Comparison of ENCODE assay signal across 25 mouse cellular contexts in the genomic region with DNA sequence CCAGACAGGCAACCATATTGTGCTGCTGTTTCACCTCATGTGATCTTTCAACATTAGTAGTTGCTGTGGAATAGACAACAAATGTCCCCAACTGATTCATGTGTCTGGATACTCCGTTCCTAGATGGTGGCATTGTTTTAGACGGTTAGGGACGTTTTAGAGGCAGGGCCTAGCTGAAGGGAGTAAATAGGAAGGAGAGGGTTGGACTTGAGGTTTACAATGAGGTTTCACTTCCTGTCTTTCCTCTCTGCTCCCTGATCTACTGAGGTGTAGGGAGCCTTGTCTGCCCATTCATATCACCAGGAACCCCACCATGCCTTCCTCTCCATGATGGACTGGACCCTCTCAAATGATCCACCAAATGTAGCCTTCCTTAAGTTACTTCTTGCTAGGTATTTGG.
DNase-seq lines count a peak whose midpoint lies in the region; ATAC-seq and TF ChIP-seq lines count a peak whose summit lies in the region.
"Had no signal": no experiment of that assay in that cellular context is flagged by ENCODE, and none has a peak within 500 bp of the region (broad histone marks: within the 10 kb centered on the region; RNA-seq: fewer than 3 reads in every experiment).

No protein-coding gene starts in this region.

- H3K27me3 ChIP-seq in embryonic facial prominence, embryonic 15.5 days = no peaks in the 10 kb centered on the region
- no peaks in the 10 kb centered on the region for H3K27me3 ChIP-seq in limb, embryonic 10.5 days (ENCODE audit: low read depth, poor library complexity, severe bottlenecking)
- no peaks in the 10 kb centered on the region for H3K27me3 ChIP-seq in intestine, postnatal 0 days (replicated peaks; ENCODE audit: control insufficient read depth, insufficient read depth, low read length)
- H3K27me3 ChIP-seq in hindbrain, embryonic 16.5 days (replicated peaks; ENCODE audit: control insufficient read depth, insufficient read depth, low read length) = no peaks in the 10 kb centered on the region
- H3K27me3 ChIP-seq: forebrain, embryonic 13.5 days; hindbrain, embryonic 12.5 days; hindbrain, embryonic 15.5 days; intestine, embryonic 15.5 days had no signal

- H3K36me3 ChIP-seq in embryonic facial prominence, embryonic 15.5 days = no peaks in the 10 kb centered on the region
- H3K36me3 ChIP-seq in limb, embryonic 10.5 days = no peaks in the 10 kb centered on the region
- no peaks in the 10 kb centered on the region for H3K36me3 ChIP-seq in intestine, postnatal 0 days (ENCODE audit: control insufficient read depth, insufficient read depth)
- no peaks in the 10 kb centered on the region for H3K36me3 ChIP-seq in hindbrain, embryonic 16.5 days (ENCODE audit: control insufficient read depth, insufficient read depth, low read length)
- H3K36me3 ChIP-seq: hindbrain, embryonic 12.5 days; hindbrain, embryonic 15.5 days; intestine, embryonic 15.5 days had no signal

- H3K4me3 ChIP-seq in embryonic facial prominence, embryonic 15.5 days (replicated peaks) = no peak overlapping the region
- no peak overlapping the region for H3K4me3 ChIP-seq in limb, embryonic 10.5 days
- H3K4me3 ChIP-seq in intestine, postnatal 0 days (ENCODE audit: low read depth, low read length) = no peak overlapping the region
- H3K4me3 ChIP-seq in hindbrain, embryonic 16.5 days (ENCODE audit: low read length) = no peak overlapping the region
- H3K4me3 ChIP-seq: erythroblast, embryonic 14.5 days; forebrain, embryonic 13.5 days; hindbrain, embryonic 12.5 days; hindbrain, embryonic 15.5 days; intestine, embryonic 15.5 days had no signal

- peaks cover 33% of the 10 kb centered on the region for H3K4me1 ChIP-seq in embryonic facial prominence, embryonic 15.5 days
- peaks cover 27% of the 10 kb centered on the region for H3K4me1 ChIP-seq in limb, embryonic 10.5 days
- no peaks in the 10 kb centered on the region; the same call in 1 of the 2 replicates for H3K4me1 ChIP-seq in intestine, postnatal 0 days (replicated peaks; ENCODE audit: control insufficient read depth, insufficient read depth, low read length)
- H3K4me1 ChIP-seq in hindbrain, embryonic 16.5 days (ENCODE audit: control insufficient read depth, insufficient read depth, low read depth, low read length) = no peaks in the 10 kb centered on the region; the same call in 1 of the 2 replicates
- H3K4me1 ChIP-seq: hindbrain, embryonic 15.5 days; intestine, embryonic 15.5 days had no signal

- ATAC-seq in common myeloid progenitor, adult 5-6 weeks (replicated peaks; ENCODE audit: low read depth, poor library complexity, severe bottlenecking) = 0 out of 2 replicates have a peak, but pooled peaks have one; percentile 18
- no peak for ATAC-seq in embryonic facial prominence, embryonic 15.5 days (ENCODE audit: insufficient number of reproducible peaks, low FRiP score, low TSS enrichment, low read depth)
- ATAC-seq in monocyte, adult 5-6 weeks (replicated peaks; ENCODE audit: insufficient number of reproducible peaks, low FRiP score, low TSS enrichment, poor library complexity, severe bottlenecking) = peak; percentile 59; the same call in 1 of the 2 replicates
- no peak for ATAC-seq in intestine, postnatal 0 days
- ATAC-seq in hindbrain, embryonic 16.5 days = no peak
- ATAC-seq: activated CD4-positive, CD25-positive, alpha-beta regulatory T cell, adult 4 months; forebrain, embryonic 13.5 days; forebrain, embryonic 16.5 days; intestine, embryonic 15.5 days had no signal

- peak overlapping the region; percentile 81 for H3K27ac ChIP-seq in embryonic facial prominence, embryonic 15.5 days (replicated peaks)
- H3K27ac ChIP-seq in limb, embryonic 10.5 days = peak overlapping the region; percentile 56; the same call in 1 of the 2 replicates
- H3K27ac ChIP-seq in intestine, postnatal 0 days (ENCODE audit: low read depth, low read length) = no peak overlapping the region
- H3K27ac ChIP-seq in hindbrain, embryonic 16.5 days (ENCODE audit: low read depth, low read length) = no peak overlapping the region
- H3K27ac ChIP-seq: forebrain, embryonic 13.5 days; hindbrain, embryonic 12.5 days; hindbrain, embryonic 15.5 days; intestine, embryonic 15.5 days had no signal

- 81% methylated on average over 3 of the region's 3 CpGs for WGBS in embryonic facial prominence, embryonic 15.5 days
- WGBS in limb, embryonic 10.5 days = 91% methylated on average over 3 of the region's 3 CpGs
- 71% methylated on average over 3 of the region's 3 CpGs for WGBS in intestine, postnatal 0 days
- WGBS in hindbrain, embryonic 16.5 days = 89% methylated on average over 3 of the region's 3 CpGs

- no peak for DNase-seq in limb, embryonic 10.5 days (ENCODE audit: low spot score)
- DNase-seq in kidney, adult 8-10 months = no peak
- DNase-seq: adrenal gland, adult 8-10 months; adrenal gland, postnatal 25 days; cerebellum, adult 11-12 months; cerebellum, adult 8-10 months; cerebellum, postnatal 10 days; cerebellum, postnatal 36 days; gastrocnemius, postnatal 10 days; gastrocnemius, postnatal 36 days; heart, adult 11 months; kidney, adult 18-20 months had no signal

- 0 out of 2 replicates have a peak, but pooled peaks cover 3% of the 10 kb centered on the region for H3K9me3 ChIP-seq in embryonic facial prominence, embryonic 15.5 days (replicated peaks)
- no peaks in the 10 kb centered on the region for H3K9me3 ChIP-seq in limb, embryonic 10.5 days (replicated peaks)
- H3K9me3 ChIP-seq in intestine, postnatal 0 days (ENCODE audit: control insufficient read depth) = peaks cover 4% of the 10 kb centered on the region; the same call in 1 of the 2 replicates
- H3K9me3 ChIP-seq in hindbrain, embryonic 16.5 days (ENCODE audit: control insufficient read depth, low read length) = no peaks in the 10 kb centered on the region
- H3K9me3 ChIP-seq: forebrain, embryonic 13.5 days; hindbrain, embryonic 12.5 days; hindbrain, embryonic 15.5 days; intestine, embryonic 15.5 days had no signal

- no peak overlapping the region for H3K9ac ChIP-seq in embryonic facial prominence, embryonic 15.5 days
- no peak overlapping the region for H3K9ac ChIP-seq in intestine, postnatal 0 days (ENCODE audit: low read depth, low read length)
- no peak overlapping the region for H3K9ac ChIP-seq in hindbrain, embryonic 16.5 days (ENCODE audit: low read depth, low read length)
- H3K9ac ChIP-seq: forebrain, embryonic 13.5 days; hindbrain, embryonic 12.5 days; hindbrain, embryonic 15.5 days; intestine, embryonic 15.5 days had no signal

- no peak for TF ChIP-seq CTCF in intestine, postnatal 0 days (IDR thresholded peaks at IDR 0.05; ENCODE audit: low read depth)

- H3K4me2 ChIP-seq in embryonic facial prominence, embryonic 15.5 days (replicated peaks) = no peak overlapping the region
- H3K4me2 ChIP-seq in intestine, postnatal 0 days (replicated peaks; ENCODE audit: low read depth) = no peak overlapping the region
- no peak overlapping the region for H3K4me2 ChIP-seq in hindbrain, embryonic 16.5 days (ENCODE audit: low read length)
- H3K4me2 ChIP-seq: forebrain, embryonic 13.5 days; heart, embryonic 11.5 days; hindbrain, embryonic 12.5 days; hindbrain, embryonic 15.5 days; intestine, embryonic 15.5 days had no signal

Comparison
In these comparisons a context has a peak if more than half of its experiments do, and no peak if none do; other contexts are left out.
1. ATAC-seq: peak in common myeloid progenitor, adult 5-6 weeks (single experiment) and monocyte, adult 5-6 weeks (single experiment); none in embryonic facial prominence, embryonic 15.5 days (single experiment), intestine, postnatal 0 days (single experiment) and hindbrain, embryonic 16.5 days (single experiment).
2. H3K27ac ChIP-seq: peak in embryonic facial prominence, embryonic 15.5 days (single experiment) and limb, embryonic 10.5 days (single experiment); none in intestine, postnatal 0 days (single experiment) and hindbrain, embryonic 16.5 days (single experiment).